Mouse (Mus musculus) liver, adult 2 months (tissue): ENCODE results near the gene Olfr588-ps1. TPM values are rescaled to one million over a fixed set of nuclear protein-coding genes. Genes with fewer than 3 reads are reported as not detected.

ENCODE experiments used
- DNase-seq: peaks from one replicate; pipeline ENCODE4 v3.0.0-alpha.2; 2011; ENCODE audit warnings: low read depth, low spot score; ENCODE audit errors: extremely low read depth
- H3K27ac ChIP-seq: fragments of 200-500 bp; replicated peaks from 2 replicates; pipeline ENCODE4 v1.5.1; 2012; ENCODE audit warnings: low read depth, mild to moderate bottlenecking, control low read depth, inconsistent platforms, low read length; ENCODE audit not compliant: insufficient read depth
- H3K27me3 ChIP-seq: fragments of 200-500 bp; 2 replicates; pipeline ENCODE4 v1.6.1; 2012; ENCODE audit warnings: mild to moderate bottlenecking, moderate library complexity, low read length, inconsistent platforms; ENCODE audit not compliant: control insufficient read depth, insufficient read depth
- H3K36me3 ChIP-seq: fragments of 200-500 bp; 2 replicates; pipeline ENCODE4 v1.6.1; 2012; ENCODE audit warnings: low read length, inconsistent platforms; ENCODE audit not compliant: control insufficient read depth, insufficient read depth
- H3K4me1 ChIP-seq: fragments of 200-500 bp; 2 replicates; pipeline ENCODE4 v1.6.1; 2011; ENCODE audit warnings: low read length; ENCODE audit not compliant: control insufficient read depth, insufficient read depth
- H3K4me3 ChIP-seq: fragments of 200-500 bp; 2 replicates; pipeline ENCODE4 v1.5.1; 2011; ENCODE audit warnings: low read depth, mild to moderate bottlenecking, control low read depth, low read length, moderate library complexity; ENCODE audit not compliant: insufficient read depth
- H3K79me2 ChIP-seq: fragments of 200-500 bp; 2 replicates; pipeline ENCODE4 v1.6.1; 2012; ENCODE audit warnings: inconsistent platforms, mild to moderate bottlenecking, low read length, moderate library complexity; ENCODE audit not compliant: control insufficient read depth, insufficient read depth
- H3K9ac ChIP-seq: fragments of 200-500 bp; 2 replicates; pipeline ENCODE4 v1.6.1; 2012; ENCODE audit warnings: low read depth, mild to moderate bottlenecking, control low read depth, inconsistent platforms, low read length
- CTCF ChIP-seq: fragments of 200-500 bp; IDR thresholded peaks from 2 replicates; pipeline ENCODE4 v1.5.1; 2011; ENCODE audit warnings: low read depth, low read length, control low read depth
- POLR2A ChIP-seq: fragments of 200-500 bp; IDR thresholded peaks from 2 replicates; pipeline ENCODE4 v1.6.1; 2011; ENCODE audit warnings: low read length, control low read depth; ENCODE audit not compliant: insufficient read depth; ENCODE audit errors: extremely low read depth
- WGBS: fragments of 180-500 bp; shearing (Covaris S2); methylation state at CpG from one replicate; pipeline ENCODE4 v1.1.7; 2018; 5-methylcytosine and 5-hydroxymethylcytosine counted together
- polyA plus RNA-seq: library from polyadenylated mRNA; depleted of rRNA; stranded (reverse); fragments of >200 nt; gene quantifications from 2 replicates; pipeline ENCODE4 v1.2.3, GENCODE M21; 2012; rRNA removed
- total RNA-seq: library from RNA; depleted of rRNA; stranded (reverse); fragments of >200 nt; gene quantifications from 2 replicates; pipeline ENCODE4 v1.2.3, GENCODE M21; 2014; rRNA removed

The Olfr588-ps1 gene
- total RNA-seq (not detected in 2 replicates), polyA plus RNA-seq (not detected in 2 replicates)

DNA sequence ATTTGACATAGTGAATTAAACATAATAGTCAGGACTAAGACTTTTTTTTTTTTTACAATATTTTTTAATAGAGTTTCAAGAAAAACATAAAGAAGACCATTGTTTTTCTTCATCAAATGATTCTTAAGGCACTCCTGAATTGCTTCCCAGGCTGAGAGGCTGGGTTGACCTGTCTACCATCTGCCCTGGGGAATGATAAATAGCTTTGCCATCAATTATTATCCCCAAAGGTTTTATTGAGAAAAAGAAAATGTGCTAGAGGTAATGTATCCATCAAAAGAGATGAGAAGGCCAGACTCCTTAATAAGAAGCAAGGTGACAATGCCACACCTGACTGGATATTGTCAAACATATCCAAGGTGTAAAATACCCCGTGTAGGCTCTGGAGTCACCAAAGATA, at the start of gene Olfr588-ps1:
TSS of gene Olfr588-ps1 (plus strand) at position 301 of the 400 bp plus-strand sequence.
- DNase-seq = no peak

DNA sequence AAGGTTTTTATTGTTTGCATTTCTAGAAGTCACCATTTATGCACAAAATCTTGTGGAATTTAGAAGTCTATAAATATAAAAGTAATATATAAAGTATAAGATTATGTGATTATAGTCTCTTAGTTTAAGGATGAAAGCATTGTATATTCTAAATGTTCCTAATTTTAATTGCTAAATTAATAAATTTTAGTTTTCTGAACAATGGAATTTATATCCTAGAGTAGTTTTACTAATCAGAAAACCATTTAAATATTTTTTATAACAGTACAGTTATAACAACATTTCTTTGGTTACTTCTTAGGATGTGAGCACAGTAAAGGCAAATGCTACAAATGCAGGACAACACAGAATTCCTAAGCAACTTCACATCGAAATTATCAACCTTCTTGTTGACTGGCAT, 43.3 kb upstream of the Olfr588-ps1 start, which contains the start of gene Olfr585:
TSS of gene Olfr585 (plus strand) at position 301 of the 400 bp plus-strand sequence.
- WGBS = 77% methylated on average over 1 of the region's 1 CpGs
- TF ChIP-seq CTCF = no peak
- TF ChIP-seq POLR2A = no peak

More for the DNA sequence above, at the start of gene Olfr588-ps1:
- Histone ChIP-seq H3K9ac (no peak within 1 kb of the TSS), H3K36me3 (no peaks in the 10 kb centered on the region), H3K27me3 (no peaks in the 10 kb centered on the region), H3K4me1 (no peaks in the 10 kb centered on the region), H3K4me3 (no peak within 1 kb of the TSS), H3K79me2 (no peaks in the 10 kb centered on the region), H3K27ac (no peak within 1 kb of the TSS)
- TF ChIP-seq POLR2A (no peak), CTCF (no peak)
- WGBS = 71% methylated on average over 1 of the region's 1 CpGs

DNA sequence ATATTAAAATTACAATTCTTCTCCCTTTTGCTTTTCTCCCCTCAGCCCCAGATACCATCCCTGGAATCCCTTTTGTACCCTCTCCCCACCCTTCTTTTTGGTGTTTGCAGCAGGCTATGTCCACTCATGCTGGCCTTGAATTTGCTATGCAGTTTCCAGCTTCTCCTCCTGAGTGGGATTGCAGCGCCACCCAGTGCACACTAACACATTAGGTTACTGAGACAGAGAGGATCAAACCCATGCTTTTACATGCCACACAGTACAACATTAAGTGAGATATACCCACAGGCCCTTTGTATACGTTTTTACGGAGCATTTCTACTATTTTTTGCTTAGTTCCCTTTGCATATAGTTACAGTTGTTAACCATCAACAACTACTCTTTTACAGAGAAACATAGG, 21.3 kb upstream of the Olfr588-ps1 start:
- WGBS = 41% methylated on average over 3 of the region's 3 CpGs
- no peak overlapping the region for H3K4me3 ChIP-seq
- DNase-seq = no peak
- TF ChIP-seq POLR2A (no peak), CTCF (peak; percentile 9; the same call in 1 of the 2 replicates)
- H3K36me3 ChIP-seq = no peaks in the 10 kb centered on the region
- no peaks in the 10 kb centered on the region for H3K4me1 ChIP-seq
- no peaks in the 10 kb centered on the region for H3K27me3 ChIP-seq
- H3K27ac ChIP-seq = no peak overlapping the region
- H3K9ac ChIP-seq = no peak overlapping the region
- no peaks in the 10 kb centered on the region for H3K79me2 ChIP-seq

More for the DNA sequence above, 43.3 kb upstream of the Olfr588-ps1 start, which contains the start of gene Olfr585:
- Histone ChIP-seq H3K27me3 (no peaks in the 10 kb centered on the region), H3K4me3 (no peak within 1 kb of the TSS), H3K27ac (no peak within 1 kb of the TSS), H3K9ac (no peak within 1 kb of the TSS), H3K4me1 (no peaks in the 10 kb centered on the region), H3K36me3 (no peaks in the 10 kb centered on the region), H3K79me2 (no peaks in the 10 kb centered on the region)
- DNase-seq = no peak

DNA sequence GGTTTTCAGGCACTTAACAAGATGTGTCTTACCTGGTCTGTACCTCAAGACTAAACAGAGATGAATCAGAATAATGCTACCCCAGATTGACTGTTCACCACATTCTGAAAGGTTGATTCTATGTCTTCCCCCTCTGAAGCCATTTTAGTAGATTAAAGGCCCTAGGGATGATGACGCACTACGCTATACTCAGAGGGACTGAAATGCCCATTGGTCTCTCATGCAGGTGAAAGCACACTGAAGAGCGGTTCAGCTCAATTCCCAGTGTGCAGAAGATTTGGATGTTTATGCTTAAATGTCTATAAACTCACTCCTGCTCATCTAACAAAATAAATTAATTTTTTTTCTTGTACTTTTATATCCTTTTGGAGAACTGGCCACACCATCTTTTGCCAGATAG, 15.1 kb upstream of the Olfr588-ps1 start, which contains the start of gene Olfr586:
TSS of gene Olfr586 (minus strand) at position 101 of the 400 bp plus-strand sequence.
- Histone ChIP-seq H3K36me3 (no peaks in the 10 kb centered on the region), H3K27ac (no peak within 1 kb of the TSS), H3K4me1 (no peaks in the 10 kb centered on the region), H3K4me3 (no peak within 1 kb of the TSS), H3K79me2 (no peaks in the 10 kb centered on the region), H3K9ac (no peak within 1 kb of the TSS), H3K27me3 (no peaks in the 10 kb centered on the region)
- TF ChIP-seq POLR2A (no peak), CTCF (no peak)
- DNase-seq = no peak
- 91% methylated on average over 3 of the region's 3 CpGs for WGBS

DNA sequence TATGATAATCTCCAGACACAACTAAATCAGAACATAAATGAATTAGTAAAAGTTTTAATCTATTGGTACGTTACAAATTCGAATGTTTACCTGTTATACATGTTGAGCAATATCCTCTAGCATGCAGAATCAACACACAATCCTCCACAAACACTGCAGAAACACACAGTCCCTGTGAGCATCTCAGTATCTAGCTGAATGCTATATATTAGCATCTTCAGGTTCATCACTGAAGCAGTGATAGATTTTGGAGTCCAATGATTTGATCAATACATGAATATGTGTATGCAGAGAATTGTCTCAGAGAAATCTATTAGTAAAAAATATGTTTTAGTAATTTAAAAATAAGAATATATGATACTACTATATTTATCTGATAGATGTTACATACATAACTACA, 15.6 kb downstream of the Olfr588-ps1 start, which contains the start of gene Olfr589:
TSS of gene Olfr589 (minus strand) at position 101 of the 400 bp plus-strand sequence.
- TF ChIP-seq CTCF = no peak
- no peak for TF ChIP-seq POLR2A
- no peak for DNase-seq
- Histone ChIP-seq H3K4me3 (no peak within 1 kb of the TSS), H3K27me3 (no peaks in the 10 kb centered on the region), H3K9ac (no peak within 1 kb of the TSS), H3K36me3 (no peaks in the 10 kb centered on the region), H3K79me2 (no peaks in the 10 kb centered on the region), H3K27ac (no peak within 1 kb of the TSS), H3K4me1 (no peaks in the 10 kb centered on the region)
- WGBS = 33% methylated on average over 2 of the region's 2 CpGs

DNA sequence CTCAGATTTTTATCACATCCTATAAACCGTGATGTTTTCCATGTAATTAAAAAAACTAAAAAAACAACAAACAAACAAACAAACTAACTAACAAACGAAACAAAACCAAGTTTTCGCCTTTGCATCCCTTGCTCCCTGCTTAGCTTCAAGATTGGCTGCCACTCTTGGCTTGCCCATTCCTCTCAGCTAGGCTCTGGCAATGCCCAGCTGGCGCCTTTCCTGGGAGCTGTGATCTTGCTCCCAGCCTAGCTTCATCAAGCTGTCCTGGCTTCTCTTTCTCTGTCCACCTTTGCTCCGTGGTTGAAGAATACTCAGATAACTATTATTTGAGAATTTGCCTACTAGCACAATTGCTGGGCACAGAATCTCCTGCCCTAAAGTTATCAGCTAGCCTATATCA, 29.0 kb downstream of the Olfr588-ps1 start:
- TF ChIP-seq POLR2A (no peak), CTCF (no peak)
- Histone ChIP-seq H3K27ac (no peak overlapping the region), H3K36me3 (no peaks in the 10 kb centered on the region), H3K27me3 (no peaks in the 10 kb centered on the region), H3K79me2 (no peaks in the 10 kb centered on the region), H3K4me3 (no peak overlapping the region), H3K4me1 (no peaks in the 10 kb centered on the region), H3K9ac (no peak overlapping the region)
- no peak for DNase-seq
- 67% methylated on average over 5 of the region's 5 CpGs for WGBS
